Mouse (Mus musculus) urinary bladder, postnatal 4 days (tissue): ENCODE results near the gene Metap2.

ENCODE experiments used
- DNase-seq, 2 experiments: peaks; one replicate each; pipeline ENCODE4 v3.0.0; 2021 to 2022; ENCODE audit warnings: low spot score in 2 of 2

Gene Metap2

DNA sequence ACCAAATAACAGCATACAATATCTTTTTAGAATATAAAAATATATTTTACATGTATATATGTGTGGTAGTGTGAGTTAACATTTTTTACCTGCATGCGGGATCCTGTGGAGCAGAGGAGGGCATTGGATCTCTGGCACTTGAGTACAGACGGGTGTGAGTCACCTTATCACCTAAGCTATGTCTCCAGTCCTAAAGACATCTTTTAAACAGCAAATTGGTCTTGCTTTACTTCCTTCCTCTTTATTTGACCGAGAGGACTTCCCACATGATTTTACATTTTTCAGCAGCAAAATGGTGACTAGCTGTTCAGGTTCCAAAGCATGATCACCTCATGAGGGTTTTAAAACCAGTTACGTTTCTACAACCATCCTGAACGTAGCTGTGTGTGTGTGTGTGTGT lies 14.4 kb upstream of the Metap2 start:
- DNase-seq = no peak

DNA sequence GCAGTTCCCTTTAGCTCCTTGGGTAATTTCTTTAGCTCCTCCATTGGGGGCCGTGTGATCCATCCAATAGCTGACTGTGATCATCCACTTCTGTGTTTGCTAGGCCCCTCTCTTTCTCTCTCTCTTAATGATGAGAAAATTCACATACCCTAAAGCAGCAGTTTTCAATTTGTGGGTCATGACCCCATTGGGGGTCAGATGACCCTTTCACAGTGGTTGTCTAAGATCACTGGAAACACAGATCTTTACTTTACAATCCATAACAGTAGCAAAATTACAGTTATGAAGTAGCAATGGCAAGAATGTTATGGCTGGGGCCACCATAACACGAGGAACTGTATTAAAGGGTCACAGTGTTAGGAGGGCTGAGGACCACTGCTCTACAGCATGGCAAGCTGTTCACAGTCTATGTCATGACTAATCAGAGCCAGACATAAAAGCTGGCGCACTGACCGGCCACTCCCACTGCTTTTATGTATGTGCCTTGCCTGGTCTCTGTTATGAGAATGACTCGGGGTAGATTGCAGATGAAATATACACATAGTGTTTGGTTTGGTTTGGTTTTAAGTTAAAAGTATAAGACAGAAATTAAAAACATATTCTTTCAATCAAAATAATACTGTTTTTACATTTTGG lies 13.0 kb upstream of the Metap2 start:
- no peak for DNase-seq

DNA sequence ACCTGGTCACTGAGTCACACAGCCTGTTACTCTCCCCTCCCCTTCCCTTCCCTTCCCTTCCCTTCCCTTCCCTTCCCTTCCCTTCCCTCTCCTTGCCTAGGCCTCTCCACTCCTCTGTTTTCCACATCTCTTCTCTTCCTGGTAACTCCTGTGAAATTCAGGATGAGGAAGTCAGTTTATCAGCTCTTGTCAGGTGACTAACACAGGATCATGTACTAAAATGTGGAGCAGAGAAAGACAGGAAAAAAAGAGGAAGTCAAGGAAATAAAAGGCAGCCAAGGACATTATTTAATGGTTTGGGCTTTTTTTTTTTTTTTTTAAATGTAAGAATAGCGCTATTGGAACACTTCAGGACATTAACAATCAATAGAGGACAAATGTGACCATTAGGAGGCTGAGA lies 12.1 kb upstream of the Metap2 start:
- DNase-seq = no peak

- no peak for DNase-seq
These were observed 11.6 kb upstream of the Metap2 start for GRCm38 (mm10) chr10:93908540-93908939.

DNA sequence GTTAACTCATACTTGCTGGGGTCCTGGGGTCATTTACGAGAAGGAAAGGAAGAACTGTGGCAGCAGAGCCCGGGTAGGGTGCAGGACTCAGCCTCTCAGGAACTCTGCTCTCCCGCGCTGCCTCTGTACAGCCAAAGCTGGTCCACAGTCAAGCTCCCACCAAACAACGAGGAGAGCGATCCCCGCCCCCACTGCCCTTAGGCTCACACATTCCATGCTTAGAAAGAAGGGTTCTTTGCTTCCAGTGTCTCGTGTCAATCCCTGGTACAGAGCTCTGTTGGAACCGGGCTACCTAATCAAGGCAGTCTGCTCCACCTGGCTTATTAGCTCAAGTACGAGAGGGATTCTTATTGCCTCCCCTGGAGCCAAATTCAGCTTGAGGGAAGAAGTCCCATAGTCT lies 10.5 kb upstream of the Metap2 start:
- no peak for DNase-seq

GRCm38 (mm10) chr10:93899907-93900306 lies 3.0 kb upstream of the Metap2 start:
- DNase-seq = no peak

DNA sequence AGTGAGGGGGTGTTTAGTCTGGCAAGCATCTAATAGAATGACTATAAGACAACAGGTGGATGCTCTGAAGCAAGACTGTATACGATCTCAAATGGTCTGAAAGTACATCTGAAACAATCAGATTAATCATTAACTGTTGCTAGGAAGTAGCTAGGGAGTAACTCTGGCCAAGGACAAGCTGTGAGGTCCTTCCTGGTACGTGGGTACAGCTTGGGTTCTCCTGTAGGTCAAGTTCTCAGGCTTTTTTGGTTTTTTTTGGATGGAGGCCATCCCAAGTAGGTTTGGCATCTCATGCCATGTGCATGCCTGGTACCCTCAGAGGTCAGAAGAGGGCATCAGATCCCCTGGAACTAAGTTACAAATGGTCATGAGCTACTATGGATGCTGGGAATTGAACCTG lies 2.4 kb upstream of the Metap2 start:
- DNase-seq = no peak

- no peak for DNase-seq
These were observed 4.3 kb downstream of the Metap2 start for GRCm38 (mm10) chr10:93892551-93892950.

GRCm38 (mm10) chr10:93891031-93891430 lies 5.9 kb downstream of the Metap2 start:
- no peak for DNase-seq

GRCm38 (mm10) chr10:93890565-93890964 lies 6.3 kb downstream of the Metap2 start:
- no peak for DNase-seq

- DNase-seq = no peak
These were observed 6.9 kb downstream of the Metap2 start for GRCm38 (mm10) chr10:93889976-93890375.

DNA sequence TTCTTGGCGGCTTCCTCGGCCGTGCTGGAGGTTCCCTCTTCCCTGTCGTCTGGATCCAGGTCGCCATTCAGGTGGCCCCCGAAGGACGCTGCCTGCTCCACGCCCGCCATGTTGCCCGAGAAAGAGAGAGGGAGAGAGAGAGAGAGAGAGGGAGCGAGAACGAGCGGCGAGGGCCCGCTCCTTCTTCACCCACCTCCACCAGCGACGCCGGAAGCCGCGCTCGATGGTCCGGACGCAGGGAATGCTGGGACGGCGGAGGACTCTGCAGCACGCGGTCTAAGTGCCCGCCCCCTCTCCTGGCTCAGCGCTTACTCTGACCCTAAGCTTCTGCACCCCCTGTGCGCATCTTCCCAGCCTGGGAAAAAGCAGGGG lies 7.3 kb downstream of the Metap2 start:
- DNase-seq = peak; percentile 80 to 85

DNA sequence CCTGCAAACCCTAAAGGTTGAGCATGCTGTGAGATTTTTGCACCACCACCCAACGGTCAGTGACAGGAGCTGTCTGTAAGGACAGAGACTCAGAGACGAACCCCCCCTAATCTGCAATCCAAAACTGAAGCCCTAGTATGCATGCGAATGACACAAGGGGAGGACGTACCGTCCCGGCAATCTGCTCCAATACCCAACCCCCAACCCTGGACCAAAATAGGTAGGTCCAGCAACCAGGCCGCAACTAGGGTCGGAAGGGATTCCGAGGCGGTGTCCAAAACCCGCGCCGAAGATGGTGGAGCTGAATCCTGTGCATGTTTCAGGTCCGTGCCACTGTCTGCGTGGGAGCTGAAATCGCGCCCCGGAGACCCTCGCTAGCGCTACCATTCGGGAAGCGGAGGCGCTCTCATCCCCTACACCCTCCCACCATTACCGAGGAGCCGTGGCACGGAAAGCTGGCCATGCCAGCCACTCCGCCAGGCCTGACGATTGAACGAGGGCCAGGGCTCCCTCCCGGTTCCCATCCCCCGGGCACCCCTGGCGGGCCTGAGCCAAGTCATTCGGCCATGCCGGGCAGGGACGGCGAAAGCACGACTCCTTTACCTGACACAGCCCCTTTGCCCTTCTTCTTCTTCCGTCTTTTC lies 7.8 kb downstream of the Metap2 start:
- peak in 1 of 2 experiments; percentile 60 for DNase-seq

DNA sequence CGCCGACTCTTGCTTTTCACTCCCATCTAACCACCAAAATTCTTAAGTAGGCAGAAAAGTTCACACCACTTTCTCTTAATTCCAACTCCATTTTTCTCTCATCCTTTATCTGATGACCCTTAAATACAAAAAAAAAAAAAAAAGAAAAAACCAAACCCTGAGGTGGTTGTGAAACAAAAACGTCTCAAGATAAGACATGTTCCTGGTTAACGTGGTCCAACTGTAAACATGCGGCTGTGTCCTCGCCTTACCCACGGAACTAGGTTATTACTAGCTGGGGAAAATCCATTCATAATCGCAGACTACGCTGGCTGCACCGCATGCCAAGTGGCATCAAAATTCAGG lies 8.3 kb downstream of the Metap2 start:
- DNase-seq = no peak

DNA sequence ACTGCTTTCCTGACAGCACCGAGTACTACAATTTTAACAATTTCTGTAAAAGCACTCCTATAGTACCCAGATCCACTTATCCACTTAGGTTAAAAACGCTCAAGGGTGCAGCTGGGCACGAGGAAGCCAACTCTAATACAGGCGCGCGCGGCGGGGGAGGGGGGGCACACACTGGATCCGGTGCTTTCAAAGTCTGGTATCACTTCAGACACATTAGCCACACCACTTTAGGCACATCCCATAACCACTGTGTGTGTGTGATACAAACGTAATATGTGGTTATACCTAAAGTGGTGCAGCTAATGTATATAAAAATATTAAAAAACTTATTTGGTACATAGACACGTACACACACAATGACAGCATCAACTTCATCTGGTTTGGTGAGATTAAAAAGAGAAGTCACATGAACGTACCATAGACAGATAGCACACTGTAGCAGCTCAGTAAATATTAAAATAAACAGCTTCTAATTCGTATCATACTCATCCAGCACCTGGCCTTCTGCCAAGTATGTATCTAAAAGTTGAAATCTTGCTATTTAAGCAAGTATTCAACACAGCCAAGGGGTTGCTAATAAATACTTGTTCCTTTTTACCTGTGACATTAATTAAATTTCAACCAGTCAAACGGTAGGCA lies 10.9 kb downstream of the Metap2 start:
- DNase-seq = no peak

DNA sequence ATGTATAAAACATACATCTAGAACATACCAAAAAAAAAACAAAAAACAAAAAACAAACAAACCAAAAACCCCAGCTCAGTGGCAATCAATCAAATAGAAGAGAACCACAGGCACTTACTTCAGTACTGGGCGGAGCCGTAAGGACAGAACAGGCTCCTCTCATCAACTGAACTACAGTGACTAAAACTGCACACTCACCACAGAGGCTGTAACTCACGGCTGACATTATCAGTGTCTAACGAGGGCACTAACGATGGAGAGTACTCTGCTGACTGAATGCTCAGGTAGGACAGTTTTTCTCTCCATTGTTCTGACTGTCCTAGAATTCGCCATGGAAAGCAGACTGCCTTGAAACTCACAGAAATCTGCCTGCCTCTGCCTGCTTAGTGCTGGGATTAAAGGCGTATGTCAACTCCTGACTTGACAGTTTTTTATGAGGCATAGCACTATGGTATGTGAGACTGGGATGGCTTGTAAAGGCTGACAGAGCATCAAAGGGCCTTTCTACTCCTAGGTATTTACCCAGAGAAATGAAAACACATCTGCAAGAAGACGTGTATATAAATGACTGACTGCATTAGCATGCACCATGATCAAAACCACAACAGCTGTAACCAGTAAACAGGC lies 14.0 kb downstream of the Metap2 start:
- no peak for DNase-seq

GRCm38 (mm10) chr10:93881918-93882317 lies 15.0 kb downstream of the Metap2 start:
- no peak for DNase-seq

DNA sequence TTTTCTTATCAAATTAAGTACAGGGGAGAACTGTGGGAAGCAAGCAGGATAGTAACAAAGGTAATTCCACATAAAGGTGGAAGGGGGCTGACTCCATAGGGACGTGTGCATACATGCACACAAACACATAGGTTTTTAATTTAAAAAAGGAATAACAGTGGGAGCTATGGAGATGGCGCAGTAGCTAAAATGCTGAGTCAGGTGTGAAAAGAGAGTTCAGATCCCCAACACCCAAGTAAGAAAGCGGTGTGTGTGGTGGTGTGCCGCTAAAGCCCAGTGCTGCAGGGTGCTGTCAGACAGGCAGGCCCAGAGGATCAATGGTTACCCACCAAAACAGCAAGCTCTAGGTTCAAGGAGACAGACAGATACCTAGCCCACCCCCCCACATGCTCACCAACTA lies 18.2 kb downstream of the Metap2 start:
- no peak for DNase-seq

DNA sequence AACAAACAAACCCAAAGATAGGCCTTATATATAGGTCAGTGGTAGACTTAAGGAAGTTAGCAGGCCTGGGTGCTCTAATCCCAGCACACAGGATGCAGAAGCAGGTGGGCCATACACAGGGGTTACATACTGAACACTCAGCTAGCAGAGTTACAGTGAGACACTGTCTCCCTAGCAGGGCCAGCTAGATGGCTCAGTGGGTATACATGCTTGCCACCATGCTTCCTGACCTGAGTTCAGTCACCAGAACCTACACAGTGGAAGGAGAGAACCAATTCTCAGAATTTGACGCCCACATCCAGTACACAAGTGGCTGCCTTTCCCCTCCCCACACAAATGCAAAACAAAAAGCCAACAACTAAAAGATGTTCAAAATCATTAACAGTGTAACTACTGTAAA lies 20.1 kb downstream of the Metap2 start:
- DNase-seq = no peak

- no peak for DNase-seq
These were observed 28.0 kb downstream of the Metap2 start for GRCm38 (mm10) chr10:93868886-93869285.

- DNase-seq = no peak
These were observed 28.5 kb downstream of the Metap2 start for GRCm38 (mm10) chr10:93868401-93868800.

GRCm38 (mm10) chr10:93856095-93856494 lies 40.8 kb downstream of the Metap2 start:
- DNase-seq = no peak

DNA sequence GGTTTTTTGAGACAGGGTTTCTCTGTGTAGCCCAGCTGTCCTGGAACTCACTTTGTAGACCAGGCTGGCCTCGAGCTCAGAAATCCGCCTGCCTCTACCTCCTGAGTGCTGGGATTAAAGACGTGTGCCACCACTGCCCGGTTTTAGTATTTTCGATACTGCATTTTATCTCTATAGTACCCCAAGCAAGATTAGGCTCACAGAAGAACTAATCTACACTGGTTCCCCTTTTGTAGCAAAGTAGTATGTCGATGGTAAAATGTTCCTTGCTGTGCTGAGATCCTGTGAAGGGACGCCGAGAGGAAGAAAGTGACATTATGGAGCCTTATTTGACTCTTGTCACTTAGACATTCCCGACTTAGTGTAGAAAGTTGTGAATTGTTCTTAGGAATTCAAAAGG lies 41.8 kb downstream of the Metap2 start:
- no peak for DNase-seq
